Mouse (Mus musculus) CH12.LX (cell line): ENCODE measurements around the gene Ciz1.

ENCODE experiments used
- CHD1 ChIP-seq: IDR thresholded peaks from 2 replicates; pipeline ENCODE4 v1.6.1; 2012; ENCODE audit warnings: low read depth, low read length, improper control_type of control experiment, inconsistent platforms
- CHD2 ChIP-seq: IDR thresholded peaks from 2 replicates; pipeline ENCODE4 v1.6.1; 2011; ENCODE audit warnings: low read length, improper control_type of control experiment
- CTCF ChIP-seq, 2 experiments: IDR thresholded peaks in 1 of 2; conservative IDR thresholded peaks in 1 of 2; 2 replicates each; pipeline ENCODE4 v1.5.1; 2011 to 2012; ENCODE audit warnings: low read depth in 2 of 2, low read length in 2 of 2, improper control_type of control experiment in 1 of 2, inconsistent platforms in 1 of 2, mild to moderate bottlenecking in 1 of 2, moderate library complexity in 1 of 2
- E2F4 ChIP-seq: IDR thresholded peaks from 2 replicates; pipeline ENCODE4 v1.6.1; 2011; ENCODE audit warnings: low read depth, low read length, improper control_type of control experiment; ENCODE audit not compliant: insufficient replicate concordance
- ELF1 ChIP-seq: IDR thresholded peaks from 2 replicates; pipeline ENCODE4 v1.6.1; 2014; ENCODE audit warnings: low read depth, mild to moderate bottlenecking, inconsistent platforms, low read length, improper control_type of control experiment
- MAX ChIP-seq: IDR thresholded peaks from 2 replicates; pipeline ENCODE4 v1.6.1; 2011; ENCODE audit warnings: low read length, improper control_type of control experiment
- MXI1 ChIP-seq: IDR thresholded peaks from 2 replicates; pipeline ENCODE4 v1.6.1; 2011; ENCODE audit warnings: mild to moderate bottlenecking, low read depth, low read length, improper control_type of control experiment
- PAX5 ChIP-seq: IDR thresholded peaks from 2 replicates; pipeline ENCODE4 v1.6.1; 2012; ENCODE audit warnings: low read length, inconsistent platforms, mixed read lengths
- POLR2A ChIP-seq: IDR thresholded peaks from 2 replicates; pipeline ENCODE4 v1.6.1; 2011; ENCODE audit warnings: low read depth, mild to moderate bottlenecking, improper control_type of control experiment, low read length
- UBTF ChIP-seq: IDR thresholded peaks from 2 replicates; pipeline ENCODE4 v1.6.1; 2012; ENCODE audit warnings: low read depth, mild to moderate bottlenecking, inconsistent platforms, low read length, improper control_type of control experiment, moderate library complexity
- USF2 ChIP-seq: conservative IDR thresholded peaks from 2 replicates; pipeline ENCODE4 v1.6.1; 2011; ENCODE audit warnings: low read depth, low read length, improper control_type of control experiment
- ZC3H11A ChIP-seq: IDR thresholded peaks from 2 replicates; pipeline ENCODE4 v1.6.1; 2012; ENCODE audit warnings: low read depth, mild to moderate bottlenecking, inconsistent platforms, low read length, improper control_type of control experiment
- ZNF384 ChIP-seq: IDR thresholded peaks from 2 replicates; pipeline ENCODE4 v1.6.1; 2012; ENCODE audit warnings: low read depth, low read length, improper control_type of control experiment, inconsistent platforms

GRCm38 (mm10) chr2:32381141-32381774 is 29.1 kb downstream of the Ciz1 start:
- no peak for TF ChIP-seq E2F4
- TF ChIP-seq CTCF (conservative IDR thresholded peaks at IDR 0.05 in 1 of 2, IDR thresholded peaks at IDR 0.05 in 1 of 2; ENCODE audit: low read depth in 2 of 2, low read length in 2 of 2): no peak
- TF ChIP-seq POLR2A: no peak
- TF ChIP-seq ELF1: no peak
- no peak for TF ChIP-seq PAX5
- TF ChIP-seq USF2: no peak
- TF ChIP-seq MAX: no peak
- no peak for TF ChIP-seq ZC3H11A
- no peak for TF ChIP-seq ZNF384
- no peak for TF ChIP-seq MXI1
- TF ChIP-seq UBTF: no peak
- no peak for TF ChIP-seq CHD2
- TF ChIP-seq CHD1: no peak
